Mouse (Mus musculus) kidney, adult 2 months (tissue): ENCODE measurements around the gene Olfr740.

Experiments
- CTCF ChIP-seq: fragments of 200-500 bp; conservative IDR thresholded peaks from 2 replicates; pipeline ENCODE4 v1.5.1; 2011; ENCODE audit warnings: low read depth, mild to moderate bottlenecking, control low read depth, low read length, moderate library complexity, mixed read lengths; ENCODE audit not compliant: insufficient read depth, insufficient read length
- POLR2A ChIP-seq: fragments of 200-500 bp; IDR thresholded peaks from one replicate; pipeline ENCODE4 v1.6.1; 2011; ENCODE audit warnings: low read depth, low read length, control low read depth

DNA sequence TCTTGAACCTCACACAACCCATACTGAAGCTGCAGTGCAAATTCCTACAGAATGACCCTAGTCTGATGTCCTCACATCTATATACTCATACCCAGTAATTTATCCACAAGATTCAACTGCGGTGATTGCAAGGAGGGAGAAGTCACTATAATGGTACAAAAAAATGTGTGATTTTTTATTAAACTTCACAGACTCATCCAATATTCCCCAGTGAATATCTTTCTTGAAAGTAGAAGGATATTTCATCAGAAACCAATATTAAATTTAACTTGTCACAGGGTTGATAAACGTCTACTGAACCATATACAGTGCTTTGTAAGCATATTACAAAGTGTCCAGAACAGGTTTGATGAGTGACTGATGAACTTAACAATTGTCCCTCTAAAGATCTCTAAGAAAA, 27.1 kb downstream of the Olfr740 start, which contains the start of gene Olfr741:
- TF ChIP-seq CTCF (no peak), POLR2A (no peak)
